28 mouse cellular contexts compared by ENCODE assay signal in genomic region chr9:92566234-92566633, GRCm38 (mm10). TPM values are rescaled to one million over a fixed set of nuclear protein-coding genes. Genes with fewer than 3 reads are reported as not detected.
DNase-seq lines count a peak whose midpoint lies in the region; ATAC-seq lines count a peak whose summit lies in the region.
"Had no signal": no experiment of that assay in that cellular context is flagged by ENCODE, and none has a peak within 500 bp of the region (broad histone marks: within the 10 kb centered on the region; RNA-seq: fewer than 3 reads in every experiment).

No protein-coding gene starts in this region.

- H3K27me3 ChIP-seq in embryonic facial prominence, embryonic 12.5 days = no peaks in the 10 kb centered on the region
- H3K27me3 ChIP-seq in embryonic facial prominence, embryonic 10.5 days (replicated peaks; ENCODE audit: low read depth, poor library complexity, severe bottlenecking) = no peaks in the 10 kb centered on the region
- H3K27me3 ChIP-seq in heart, embryonic 16.5 days (ENCODE audit: control insufficient read depth, insufficient read depth, low read length) = no peaks in the 10 kb centered on the region
- H3K27me3 ChIP-seq in heart, embryonic 11.5 days (ENCODE audit: control insufficient read depth, insufficient read depth, low read length) = no peaks in the 10 kb centered on the region
- H3K27me3 ChIP-seq in embryonic facial prominence, embryonic 14.5 days (replicated peaks; ENCODE audit: control insufficient read depth, insufficient read depth, low read length) = no peaks in the 10 kb centered on the region
- H3K27me3 ChIP-seq in limb, embryonic 15.5 days = no peaks in the 10 kb centered on the region
- H3K27me3 ChIP-seq: embryonic facial prominence, embryonic 13.5 days; forebrain, embryonic 13.5 days; heart, embryonic 12.5 days; liver, embryonic 15.5 days had no signal

- H3K9me3 ChIP-seq in embryonic facial prominence, embryonic 12.5 days = no peaks in the 10 kb centered on the region
- no peaks in the 10 kb centered on the region for H3K9me3 ChIP-seq in embryonic facial prominence, embryonic 10.5 days
- no peaks in the 10 kb centered on the region for H3K9me3 ChIP-seq in heart, embryonic 16.5 days (replicated peaks; ENCODE audit: control insufficient read depth, low read length)
- no peaks in the 10 kb centered on the region for H3K9me3 ChIP-seq in heart, embryonic 11.5 days (replicated peaks; ENCODE audit: control insufficient read depth, low read length)
- no peaks in the 10 kb centered on the region for H3K9me3 ChIP-seq in embryonic facial prominence, embryonic 14.5 days (ENCODE audit: control insufficient read depth, low read length)
- no peaks in the 10 kb centered on the region for H3K9me3 ChIP-seq in limb, embryonic 15.5 days
- H3K9me3 ChIP-seq: embryonic facial prominence, embryonic 13.5 days; forebrain, embryonic 13.5 days; G1E; liver, embryonic 15.5 days had no signal

- no peak overlapping the region for H3K4me3 ChIP-seq in embryonic facial prominence, embryonic 12.5 days
- no peak overlapping the region for H3K4me3 ChIP-seq in embryonic facial prominence, embryonic 10.5 days
- no peak overlapping the region for H3K4me3 ChIP-seq in heart, embryonic 16.5 days (ENCODE audit: low read length)
- no peak overlapping the region for H3K4me3 ChIP-seq in heart, embryonic 11.5 days (ENCODE audit: low read depth, low read length)
- no peak overlapping the region for H3K4me3 ChIP-seq in embryonic facial prominence, embryonic 14.5 days (ENCODE audit: low read depth, low read length)
- no peak overlapping the region for H3K4me3 ChIP-seq in limb, embryonic 15.5 days
- H3K4me3 ChIP-seq: embryonic facial prominence, embryonic 13.5 days; forebrain, embryonic 13.5 days; heart, embryonic 12.5 days; liver, embryonic 15.5 days had no signal

- no peak for DNase-seq in embryonic facial prominence, embryonic 10.5 days (ENCODE audit: low spot score)
- peak; percentile 71 for DNase-seq in embryonic facial prominence, embryonic 14.5 days (ENCODE audit: low spot score)
- DNase-seq in thymus, postnatal 0 days (ENCODE audit: low spot score) = no peak
- DNase-seq in adrenal gland, adult 18-20 months (ENCODE audit: low spot score in 2 of 2) = no peak
- DNase-seq: adrenal gland, postnatal 14 days; cerebellum, adult 11 months; cerebellum, adult 9-10 months; cerebellum, postnatal 36 days; gastrocnemius, postnatal 10 days; kidney, adult 11 months; kidney, postnatal 14 days; layer of hippocampus, adult 9-11 months; liver; lung, embryonic 14.5 days; lung, postnatal 14 days; midbrain, embryonic 14.5 days; thymus, adult 2 months; thymus, postnatal 4 days had no signal

- no peak for ATAC-seq in embryonic facial prominence, embryonic 12.5 days (ENCODE audit: insufficient number of reproducible peaks, insufficient read depth, low FRiP score, low TSS enrichment)
- ATAC-seq in heart, embryonic 16.5 days (replicated peaks; ENCODE audit: extremely low read depth, insufficient read depth, low FRiP score) = 0 out of 2 replicates have a peak, but pooled peaks have one; percentile 14
- ATAC-seq in heart, embryonic 11.5 days (replicated peaks; ENCODE audit: insufficient number of reproducible peaks, low FRiP score, low TSS enrichment) = no peak
- peak; percentile 55; the same call in 1 of the 2 replicates for ATAC-seq in embryonic facial prominence, embryonic 14.5 days (ENCODE audit: low read depth)
- no peak for ATAC-seq in limb, embryonic 15.5 days (ENCODE audit: insufficient number of reproducible peaks, low FRiP score, low TSS enrichment, low read depth)
- ATAC-seq: forebrain, embryonic 13.5 days; hindbrain, embryonic 16.5 days had no signal

- WGBS in embryonic facial prominence, embryonic 12.5 days = 38% methylated on average over 3 of the region's 3 CpGs
- 70% methylated on average over 3 of the region's 3 CpGs for WGBS in embryonic facial prominence, embryonic 10.5 days
- WGBS in heart, embryonic 16.5 days = 34% methylated on average over 3 of the region's 3 CpGs
- 43% methylated on average over 3 of the region's 3 CpGs for WGBS in heart, embryonic 11.5 days (ENCODE audit: insufficient replicate concordance)
- 13% methylated on average over 3 of the region's 3 CpGs for WGBS in embryonic facial prominence, embryonic 14.5 days
- whole genome bisulfite sequencing in limb, embryonic 15.5 days = 42% methylated on average over 3 of the region's 3 CpGs

- H3K27ac ChIP-seq in embryonic facial prominence, embryonic 12.5 days = 0 out of 2 replicates have a peak overlapping the region, but pooled peaks have one; percentile 4
- no peak overlapping the region for H3K27ac ChIP-seq in embryonic facial prominence, embryonic 10.5 days (replicated peaks)
- H3K27ac ChIP-seq in heart, embryonic 16.5 days (ENCODE audit: low read length) = peak overlapping the region; percentile 4
- no peak overlapping the region for H3K27ac ChIP-seq in heart, embryonic 11.5 days (ENCODE audit: low read depth, low read length)
- 0 out of 2 replicates have a peak overlapping the region, but pooled peaks have one; percentile 39 for H3K27ac ChIP-seq in embryonic facial prominence, embryonic 14.5 days (replicated peaks; ENCODE audit: low read depth, low read length)
- H3K27ac ChIP-seq in limb, embryonic 15.5 days = peak overlapping the region; percentile 5; the same call in 1 of the 2 replicates
- H3K27ac ChIP-seq: embryonic facial prominence, embryonic 13.5 days; forebrain, embryonic 13.5 days; liver, embryonic 15.5 days had no signal

- H3K9ac ChIP-seq in embryonic facial prominence, embryonic 12.5 days = no peak overlapping the region
- no peak overlapping the region for H3K9ac ChIP-seq in heart, embryonic 16.5 days (ENCODE audit: low read length)
- H3K9ac ChIP-seq in heart, embryonic 11.5 days (ENCODE audit: low read depth, low read length) = no peak overlapping the region
- no peak overlapping the region for H3K9ac ChIP-seq in embryonic facial prominence, embryonic 14.5 days (ENCODE audit: low read depth, low read length)
- H3K9ac ChIP-seq in limb, embryonic 15.5 days = no peak overlapping the region
- H3K9ac ChIP-seq: embryonic facial prominence, embryonic 13.5 days; forebrain, embryonic 13.5 days; heart, embryonic 12.5 days; liver, embryonic 15.5 days; lung, embryonic 14.5 days had no signal

- H3K4me1 ChIP-seq in embryonic facial prominence, embryonic 12.5 days = peaks cover 11% of the 10 kb centered on the region
- H3K4me1 ChIP-seq in embryonic facial prominence, embryonic 10.5 days = peaks cover 4% of the 10 kb centered on the region
- H3K4me1 ChIP-seq in heart, embryonic 16.5 days (ENCODE audit: control insufficient read depth, insufficient read depth, low read length) = peaks cover 17% of the 10 kb centered on the region
- peaks cover 9% of the 10 kb centered on the region for H3K4me1 ChIP-seq in heart, embryonic 11.5 days (ENCODE audit: control insufficient read depth, insufficient read depth, low read length)
- H3K4me1 ChIP-seq in embryonic facial prominence, embryonic 14.5 days (ENCODE audit: control insufficient read depth, insufficient read depth, low read length) = peaks cover 13% of the 10 kb centered on the region
- peaks cover 10% of the 10 kb centered on the region; the same call in 1 of the 2 replicates for H3K4me1 ChIP-seq in limb, embryonic 15.5 days
- H3K4me1 ChIP-seq: liver, embryonic 15.5 days had no signal

- H3K36me3 ChIP-seq in embryonic facial prominence, embryonic 12.5 days = 0 out of 2 replicates have a peak, but pooled peaks cover 4% of the 10 kb centered on the region
- peaks cover 9% of the 10 kb centered on the region; the same call in 1 of the 2 replicates for H3K36me3 ChIP-seq in embryonic facial prominence, embryonic 10.5 days (replicated peaks)
- H3K36me3 ChIP-seq in heart, embryonic 16.5 days (ENCODE audit: control insufficient read depth, insufficient read depth) = no peaks in the 10 kb centered on the region
- H3K36me3 ChIP-seq in heart, embryonic 11.5 days (ENCODE audit: control insufficient read depth, insufficient read depth, low read length) = no peaks in the 10 kb centered on the region
- no peaks in the 10 kb centered on the region for H3K36me3 ChIP-seq in embryonic facial prominence, embryonic 14.5 days (ENCODE audit: control insufficient read depth, insufficient read depth, low read length)
- no peaks in the 10 kb centered on the region for H3K36me3 ChIP-seq in limb, embryonic 15.5 days
- H3K36me3 ChIP-seq: heart, embryonic 12.5 days; liver, embryonic 15.5 days had no signal

- no peak overlapping the region for H3K4me2 ChIP-seq in embryonic facial prominence, embryonic 12.5 days (replicated peaks)
- H3K4me2 ChIP-seq in heart, embryonic 16.5 days (ENCODE audit: low read depth, low read length) = no peak overlapping the region
- no peak overlapping the region for H3K4me2 ChIP-seq in heart, embryonic 11.5 days
- no peak overlapping the region for H3K4me2 ChIP-seq in embryonic facial prominence, embryonic 14.5 days (ENCODE audit: low read depth, low read length)
- H3K4me2 ChIP-seq in limb, embryonic 15.5 days = no peak overlapping the region
- H3K4me2 ChIP-seq: embryonic facial prominence, embryonic 13.5 days; forebrain, embryonic 13.5 days; heart, embryonic 12.5 days; liver, embryonic 15.5 days; lung, embryonic 14.5 days had no signal

RNA-seq across cellular contexts. Expression of gene Plod2, which starts 24.2 kb away (rescaled TPM):
- polyA plus RNA-seq in embryonic facial prominence, embryonic 12.5 days (2016; fragmentation: Nextera tagmentation; extraction: Ambion mirVana) = 60.5 and 61.0 TPM in 2 replicates
- 29.8 and 29.9 TPM in 2 replicates for polyA plus RNA-seq in embryonic facial prominence, embryonic 10.5 days (2016; fragmentation: Nextera tagmentation; extraction: Ambion mirVana)
- 30.6 and 35.2 TPM in 2 replicates for polyA plus RNA-seq in heart, embryonic 16.5 days (2015; fragmentation: Nextera tagmentation; extraction: Ambion mirVana)
- 43.5 and 49.2 TPM in 2 replicates for polyA plus RNA-seq in heart, embryonic 11.5 days (2014; fragmentation: Nextera tagmentation; extraction: Ambion mirVana)
- 66.7 and 68.6 TPM in 2 replicates for polyA plus RNA-seq in embryonic facial prominence, embryonic 14.5 days (2014; fragmentation: Nextera tagmentation; extraction: Ambion mirVana)
- 52.8 and 55.2 TPM in 2 replicates for polyA plus RNA-seq in limb, embryonic 15.5 days (2015; fragmentation: Nextera tagmentation; extraction: Ambion mirVana)
- 8.4 and 8.5 TPM in 2 replicates for polyA plus RNA-seq in thymus, postnatal 0 days (2015; fragmentation: Nextera tagmentation; extraction: Ambion mirVana)
- 100 to 1,000 TPM; 247 to 280 TPM for total RNA-seq in adrenal gland, adult 18-20 months (2021)

Comparison
In these comparisons a context has a peak if more than half of its experiments do, and no peak if none do; other contexts are left out.
1. ATAC-seq: peak in heart, embryonic 16.5 days (single experiment) and embryonic facial prominence, embryonic 14.5 days (single experiment); none in embryonic facial prominence, embryonic 12.5 days (single experiment), heart, embryonic 11.5 days (single experiment) and limb, embryonic 15.5 days (single experiment).
2. H3K27ac ChIP-seq: peak in embryonic facial prominence, embryonic 12.5 days (single experiment), heart, embryonic 16.5 days (single experiment), embryonic facial prominence, embryonic 14.5 days (single experiment) and limb, embryonic 15.5 days (single experiment); none in embryonic facial prominence, embryonic 10.5 days (single experiment) and heart, embryonic 11.5 days (single experiment).